Mouse (Mus musculus) heart, embryonic 11.5 days (tissue): ENCODE measurements around the gene Rgs12. TPM values are rescaled to one million over a fixed set of nuclear protein-coding genes. Genes with fewer than 3 reads are reported as not detected.
A peak's percentile ranks its signal among the peaks of the same experiment; 100 is the strongest.

Source experiments
- ATAC-seq: fragments of 200-750 bp; cut with Nextera tagmentation; replicated peaks from 2 replicates; pipeline ENCODE4 v1.8.0; 2017; ENCODE audit warnings: moderate library complexity; ENCODE audit not compliant: insufficient number of reproducible peaks, low FRiP score, low TSS enrichment
- H3K27ac ChIP-seq: fragments of 300-500 bp; sonication (generic); 2 replicates; pipeline ENCODE4 v1.5.1; 2014; ENCODE audit warnings: mild to moderate bottlenecking, low read depth, low read length
- H3K27me3 ChIP-seq: fragments of 300-500 bp; sonication (generic); 2 replicates; pipeline ENCODE4 v1.6.1; 2014; ENCODE audit warnings: mild to moderate bottlenecking, low read length, mixed read lengths; ENCODE audit not compliant: control insufficient read depth, insufficient read depth
- H3K36me3 ChIP-seq: fragments of 300-500 bp; sonication (generic); 2 replicates; pipeline ENCODE4 v1.6.1; 2014; ENCODE audit warnings: mild to moderate bottlenecking, low read length, moderate library complexity, mixed read lengths; ENCODE audit not compliant: control insufficient read depth, insufficient read depth
- H3K4me1 ChIP-seq: fragments of 300-500 bp; sonication (generic); 2 replicates; pipeline ENCODE4 v1.6.1; 2014; ENCODE audit warnings: low read length; ENCODE audit not compliant: control insufficient read depth, insufficient read depth
- H3K4me2 ChIP-seq: fragments of 300-500 bp; sonication (generic); 2 replicates; pipeline ENCODE4 v1.6.1; 2014; ENCODE audit warnings: mild to moderate bottlenecking, moderate library complexity
- H3K4me3 ChIP-seq: fragments of 300-500 bp; sonication (generic); 2 replicates; pipeline ENCODE4 v1.5.1; 2014; ENCODE audit warnings: low read depth, low read length
- H3K9ac ChIP-seq: fragments of 300-500 bp; sonication (generic); 2 replicates; pipeline ENCODE4 v1.6.1; 2014; ENCODE audit warnings: mild to moderate bottlenecking, low read depth, low read length, moderate library complexity
- H3K9me3 ChIP-seq: fragments of 300-500 bp; sonication (generic); replicated peaks from 2 replicates; pipeline ENCODE4 v1.6.1; 2016; ENCODE audit warnings: low read length; ENCODE audit not compliant: control insufficient read depth
- WGBS: fragments of 180-500 bp; shearing (Covaris S2); extraction: QIAGEN DNeasy Blood & Tissue Kit; methylation state at CpG from one replicate; pipeline ENCODE4 v1.1.7; 2014; ENCODE audit not compliant: insufficient replicate concordance; 5-methylcytosine and 5-hydroxymethylcytosine counted together
- polyA plus RNA-seq: library from polyadenylated mRNA; unstranded; fragments of >200 nt; fragmentation: Nextera tagmentation; extraction: Ambion mirVana; gene quantifications from 2 replicates; pipeline ENCODE4 v1.2.1, GENCODE M21; 2014

Rgs12 gene
- polyA plus RNA-seq, 1 experiment from 2014 or later: 25.6 TPM

DNA sequence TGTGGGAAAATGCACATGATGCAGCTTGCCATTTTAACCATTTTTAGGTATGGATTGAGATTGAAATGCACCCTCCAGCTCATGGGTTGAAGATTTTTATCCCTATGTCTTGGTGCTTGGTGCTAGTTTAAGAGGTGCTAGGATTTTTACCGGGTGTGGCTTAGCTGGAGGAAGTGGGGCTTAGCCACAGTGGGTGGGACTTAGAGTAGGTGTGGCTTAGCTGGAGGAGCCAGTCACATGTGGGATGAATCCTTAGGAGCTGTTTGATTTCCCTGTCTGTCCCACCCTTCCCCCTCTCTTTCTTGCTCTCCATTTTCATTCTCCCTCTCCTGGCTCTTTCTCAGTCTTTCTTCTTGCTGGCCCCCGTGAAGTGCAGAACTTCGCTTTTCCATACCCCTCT lies 32.5 kb downstream of the Rgs12 start:
- 46% methylated on average over 3 of the region's 3 CpGs for WGBS
- H3K4me3 ChIP-seq: no peak overlapping the region
- no peak overlapping the region for H3K9ac ChIP-seq
- ATAC-seq: no peak
- no peaks in the 10 kb centered on the region for H3K27me3 ChIP-seq
- H3K36me3 ChIP-seq: peaks cover 18% of the 10 kb centered on the region
- peaks cover 43% of the 10 kb centered on the region for H3K4me1 ChIP-seq
- no peaks in the 10 kb centered on the region for H3K9me3 ChIP-seq
- no peak overlapping the region for H3K4me2 ChIP-seq
- H3K27ac ChIP-seq: no peak overlapping the region

DNA sequence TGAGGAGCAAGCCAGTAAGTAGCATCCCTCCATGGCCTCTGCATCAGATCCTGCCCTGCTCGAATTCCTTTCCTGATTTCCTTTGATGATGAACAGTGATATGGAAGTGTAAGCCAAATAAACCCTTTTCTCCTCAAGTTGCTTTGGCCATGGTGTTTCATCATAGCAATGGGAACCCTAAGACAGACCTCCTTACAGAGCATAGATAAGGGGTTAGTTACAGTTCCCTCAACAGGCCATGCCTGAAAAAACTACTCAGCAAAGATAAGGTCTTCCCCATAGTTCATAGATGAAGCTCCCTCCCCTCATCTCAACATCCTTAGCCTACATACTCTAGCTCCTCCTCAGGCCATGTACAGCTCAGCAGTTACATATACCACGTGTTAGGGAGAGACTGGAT lies 35.7 kb downstream of the Rgs12 start:
- no peak overlapping the region for H3K4me3 ChIP-seq
- no peaks in the 10 kb centered on the region for H3K9me3 ChIP-seq
- no peak overlapping the region for H3K4me2 ChIP-seq
- H3K27me3 ChIP-seq: no peaks in the 10 kb centered on the region
- ATAC-seq: no peak
- H3K36me3 ChIP-seq: peaks cover 13% of the 10 kb centered on the region
- 68% methylated on average over 2 of the region's 2 CpGs for WGBS
- H3K4me1 ChIP-seq: peaks cover 32% of the 10 kb centered on the region
- no peak overlapping the region for H3K27ac ChIP-seq
- H3K9ac ChIP-seq: no peak overlapping the region

DNA sequence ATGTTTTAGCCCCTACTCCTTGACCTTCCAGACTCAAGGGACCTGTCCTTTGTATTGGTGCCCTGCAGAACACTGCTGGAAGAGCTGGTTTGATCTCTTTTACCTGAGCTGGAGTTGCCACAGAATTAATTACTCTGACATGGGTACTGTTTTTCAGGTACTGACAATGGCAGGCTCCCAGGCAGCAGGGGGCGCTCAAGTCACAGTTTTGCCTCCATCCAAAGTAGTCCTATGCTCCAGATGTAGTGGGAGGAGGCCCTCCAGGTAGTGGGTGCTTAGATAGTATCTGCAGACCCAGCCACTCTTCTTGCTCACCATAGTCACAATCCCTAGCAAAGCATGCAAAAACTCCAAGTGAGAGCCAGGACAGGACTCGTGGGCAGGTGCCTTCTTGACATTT lies 36.6 kb downstream of the Rgs12 start:
- no peak for ATAC-seq
- Histone ChIP-seq H3K4me2 (no peak overlapping the region), H3K9me3 (no peaks in the 10 kb centered on the region), H3K36me3 (peaks cover 13% of the 10 kb centered on the region), H3K27me3 (no peaks in the 10 kb centered on the region), H3K27ac (no peak overlapping the region), H3K4me1 (peaks cover 27% of the 10 kb centered on the region), H3K4me3 (no peak overlapping the region), H3K9ac (no peak overlapping the region)
- WGBS: 33% methylated on average over 2 of the region's 2 CpGs

DNA sequence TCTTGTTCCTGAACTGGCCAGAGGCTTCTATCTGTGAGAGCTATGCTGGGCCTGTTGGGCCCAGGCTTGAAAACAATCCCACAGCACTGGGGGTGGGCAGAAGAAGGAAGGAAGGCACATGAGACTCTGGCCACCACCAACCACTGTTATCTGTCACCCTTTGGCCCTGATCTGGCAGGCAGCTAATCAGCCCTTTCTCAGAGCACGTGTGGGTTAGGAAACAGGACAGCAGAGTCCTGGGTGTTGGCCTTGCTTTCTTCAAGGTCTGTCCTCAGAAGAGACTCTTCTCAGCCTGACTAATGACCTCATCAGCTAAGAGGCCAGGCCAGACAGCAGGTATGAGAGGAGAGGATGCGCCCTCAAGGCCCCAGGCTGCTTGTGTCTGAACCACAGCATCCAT lies 38.2 kb downstream of the Rgs12 start:
- no peaks in the 10 kb centered on the region for H3K9me3 ChIP-seq
- H3K27ac ChIP-seq: no peak overlapping the region
- ATAC-seq: 0 out of 2 replicates have a peak, but pooled peaks have one; percentile 31

GRCm38 (mm10) chr5:34988690-34989089 lies 39.4 kb downstream of the Rgs12 start:
- Histone ChIP-seq H3K4me1 (peaks cover 18% of the 10 kb centered on the region), H3K36me3 (peaks cover 7% of the 10 kb centered on the region), H3K9me3 (no peaks in the 10 kb centered on the region), H3K4me2 (no peak overlapping the region), H3K9ac (no peak overlapping the region), H3K27ac (no peak overlapping the region), H3K4me3 (no peak overlapping the region), H3K27me3 (no peaks in the 10 kb centered on the region)
- WGBS: 76% methylated on average over 5 of the region's 5 CpGs
- ATAC-seq: no peak

More for the DNA sequence above, 38.2 kb downstream of the Rgs12 start:
- H3K27me3 ChIP-seq: no peaks in the 10 kb centered on the region
- H3K9ac ChIP-seq: no peak overlapping the region
- H3K4me3 ChIP-seq: no peak overlapping the region
- WGBS: 42% methylated on average over 2 of the region's 2 CpGs
- H3K36me3 ChIP-seq: peaks cover 11% of the 10 kb centered on the region
- peaks cover 18% of the 10 kb centered on the region for H3K4me1 ChIP-seq
- no peak overlapping the region for H3K4me2 ChIP-seq

GRCm38 (mm10) chr5:34989321-34989772 lies 40.1 kb downstream of the Rgs12 start:
- Histone ChIP-seq H3K4me2 (no peak overlapping the region), H3K4me3 (no peak overlapping the region), H3K9me3 (no peaks in the 10 kb centered on the region), H3K4me1 (peaks cover 18% of the 10 kb centered on the region), H3K36me3 (peaks cover 2% of the 10 kb centered on the region), H3K9ac (no peak overlapping the region), H3K27me3 (no peaks in the 10 kb centered on the region), H3K27ac (no peak overlapping the region)
- 74% methylated on average over 12 of the region's 12 CpGs for WGBS
- no peak for ATAC-seq

DNA sequence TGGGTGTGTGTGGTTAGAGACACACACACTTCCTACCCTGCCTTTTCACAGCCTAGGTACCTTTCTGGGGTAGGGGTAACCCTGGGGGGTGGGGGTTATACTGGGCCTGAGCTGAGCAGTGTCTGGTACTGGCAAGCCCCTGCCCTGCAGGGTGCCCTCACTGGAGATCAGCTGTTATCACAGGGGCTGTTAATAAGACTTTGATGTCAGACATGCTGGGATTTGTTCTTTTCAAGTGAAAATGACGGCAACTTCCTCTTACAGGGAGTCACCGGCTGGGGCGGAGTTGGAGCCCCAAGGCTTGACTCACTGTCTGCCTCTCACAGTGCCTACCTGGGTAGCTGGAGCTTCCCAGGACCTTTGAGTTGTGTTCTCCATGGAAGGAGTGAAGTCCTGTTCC lies 49.5 kb downstream of the Rgs12 start:
- H3K4me1 ChIP-seq: peaks cover 19% of the 10 kb centered on the region
- no peak overlapping the region for H3K9ac ChIP-seq
- H3K36me3 ChIP-seq: peaks cover 3% of the 10 kb centered on the region; the same call in 1 of the 2 replicates
- 32% methylated on average over 3 of the region's 3 CpGs for WGBS
- H3K4me2 ChIP-seq: no peak overlapping the region
- H3K4me3 ChIP-seq: no peak overlapping the region
- H3K27ac ChIP-seq: no peak overlapping the region
- no peaks in the 10 kb centered on the region for H3K27me3 ChIP-seq
- no peak for ATAC-seq
- H3K9me3 ChIP-seq: no peaks in the 10 kb centered on the region

- Histone ChIP-seq H3K4me2 (no peak overlapping the region), H3K36me3 (peaks cover 3% of the 10 kb centered on the region; the same call in 1 of the 2 replicates), H3K27me3 (no peaks in the 10 kb centered on the region), H3K27ac (no peak overlapping the region), H3K9me3 (no peaks in the 10 kb centered on the region), H3K4me1 (peaks cover 19% of the 10 kb centered on the region), H3K4me3 (no peak overlapping the region), H3K9ac (no peak overlapping the region)
- WGBS: 72% methylated on average over 6 of the region's 6 CpGs
- ATAC-seq: no peak
These were observed 50.0 kb downstream of the Rgs12 start for GRCm38 (mm10) chr5:34999281-34999680.

DNA sequence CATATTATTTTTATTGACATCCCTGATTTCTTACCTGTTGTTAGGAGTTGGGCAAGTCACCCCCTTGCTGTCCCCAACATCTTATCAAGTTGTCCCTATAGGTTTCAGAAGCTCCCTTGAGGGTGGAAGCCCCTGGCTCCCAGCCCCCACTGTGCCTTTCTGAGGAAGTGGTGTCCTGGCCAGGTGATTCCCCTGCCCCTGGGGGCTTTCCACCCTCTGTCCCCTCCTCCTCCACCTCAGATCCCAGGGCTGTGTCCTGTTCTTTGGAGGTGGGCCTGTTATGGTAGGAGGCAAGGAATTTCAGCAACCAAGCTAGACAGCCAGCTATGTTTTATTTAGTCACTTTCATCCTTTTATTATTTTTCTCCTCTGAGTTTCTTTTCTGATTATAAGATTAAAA lies 51.1 kb downstream of the Rgs12 start:
- Histone ChIP-seq H3K4me2 (no peak overlapping the region), H3K27ac (no peak overlapping the region), H3K9ac (no peak overlapping the region), H3K4me1 (peaks cover 19% of the 10 kb centered on the region), H3K9me3 (no peaks in the 10 kb centered on the region), H3K4me3 (no peak overlapping the region), H3K36me3 (peaks cover 3% of the 10 kb centered on the region), H3K27me3 (no peaks in the 10 kb centered on the region)
- no peak for ATAC-seq
